Mouse (Mus musculus): ENCODE measurements around the gene Plcb4.
A peak's percentile ranks its signal among the peaks of the same experiment; 100 is the strongest.
"Not testable (repeated sequence)": the region's sequence is repeated elsewhere in the genome, so short reads cannot be mapped to it uniquely, and the experiment has no call there.

Gene Plcb4

GRCm38 (mm10) chr2:135898025-135898424 is 239.2 kb downstream of the Plcb4 start:
- DNase-seq, result no peak

GRCm38 (mm10) chr2:135899931-135900330 is 241.1 kb downstream of the Plcb4 start:
- not testable (repeated sequence) for DNase-seq

DNA sequence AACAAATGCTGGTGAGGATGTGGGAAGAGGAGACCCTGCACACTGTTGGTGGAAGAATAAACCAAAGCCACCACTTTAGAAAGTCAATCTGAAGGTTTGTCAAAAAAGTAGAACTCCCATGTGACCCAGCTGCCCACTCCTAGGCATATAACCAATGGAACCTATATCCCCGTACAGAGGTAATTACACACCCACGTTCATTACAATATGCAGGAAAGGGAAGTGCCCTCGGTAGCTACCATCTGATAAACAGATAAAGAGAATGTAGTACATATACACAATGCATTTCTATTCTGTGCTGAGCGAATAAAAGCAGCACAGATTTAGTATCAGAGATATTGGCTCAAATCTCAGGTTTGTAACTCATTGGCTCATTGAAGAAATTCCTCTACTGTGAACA is 242.2 kb downstream of the Plcb4 start:
- DNase-seq, result no peak

- DNase-seq, result no peak
Measured at GRCm38 (mm10) chr2:135904262-135904661, 245.5 kb downstream of the Plcb4 start.

DNA sequence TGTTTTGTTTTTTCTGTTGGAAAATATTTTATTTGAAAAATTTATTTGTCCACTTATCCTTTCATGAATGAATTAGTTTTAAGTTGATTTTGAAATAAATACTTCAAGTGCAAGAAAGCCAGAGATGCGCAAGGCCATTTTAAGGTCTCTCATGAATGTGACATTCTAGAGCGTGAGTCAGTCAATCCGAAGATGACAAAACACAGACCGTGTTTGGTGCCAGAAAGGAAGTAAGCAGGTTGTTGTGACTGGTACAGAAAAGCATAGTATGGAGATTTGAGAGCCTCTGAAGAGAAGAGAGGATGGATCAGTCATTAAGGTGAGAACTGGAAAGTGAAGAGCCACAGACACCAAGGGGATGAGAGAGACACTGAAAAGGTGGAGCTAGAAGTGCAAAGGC is 246.0 kb downstream of the Plcb4 start:
- no peak for DNase-seq

DNA sequence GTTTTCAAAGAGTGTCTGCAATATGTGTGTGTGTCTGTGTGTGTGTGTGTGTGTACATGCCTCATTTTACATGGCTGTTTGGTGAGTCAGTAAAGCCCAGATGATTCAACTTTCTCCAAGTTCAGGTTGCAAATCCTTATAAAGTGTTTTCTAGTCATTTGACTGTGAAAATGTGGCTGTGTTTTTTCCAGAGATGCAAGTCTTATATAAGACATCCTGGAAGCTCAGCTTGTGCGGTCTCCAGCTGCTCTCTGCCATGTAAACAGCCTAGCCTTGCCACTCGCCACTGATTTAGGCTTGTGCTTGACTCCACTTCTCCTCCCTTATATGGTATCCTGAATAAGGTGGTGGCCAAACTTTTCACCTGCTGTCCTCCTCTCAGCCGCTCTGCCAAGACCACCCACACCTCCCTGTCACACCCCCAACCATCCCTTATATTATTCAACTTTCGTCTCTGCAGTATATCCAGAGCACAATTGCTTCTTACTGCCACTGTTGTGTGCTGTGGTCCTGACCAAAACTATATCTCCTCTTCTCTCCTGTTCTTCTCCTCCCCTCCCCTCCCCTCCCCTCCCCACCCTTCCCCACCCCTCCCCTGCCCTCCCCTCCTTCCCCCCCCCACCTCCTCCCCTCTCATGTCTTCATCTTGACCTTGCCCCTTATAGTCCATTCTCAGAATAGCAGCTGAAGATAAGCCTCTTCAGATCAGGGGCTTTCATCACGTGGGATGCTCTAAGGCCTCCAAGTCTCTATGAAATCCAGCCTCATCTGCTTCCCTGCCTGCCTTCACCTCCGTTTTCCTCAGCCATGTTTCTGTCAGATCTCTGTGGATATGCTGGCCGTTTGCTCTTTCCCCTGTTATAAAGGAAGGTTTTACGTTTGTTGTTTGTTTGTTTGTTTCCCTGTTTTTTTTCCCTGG is 255.8 kb downstream of the Plcb4 start:
- DNase-seq, result no peak

GRCm38 (mm10) chr2:135915928-135916327 is 257.1 kb downstream of the Plcb4 start:
- DNase-seq, result peak; percentile 19

DNA sequence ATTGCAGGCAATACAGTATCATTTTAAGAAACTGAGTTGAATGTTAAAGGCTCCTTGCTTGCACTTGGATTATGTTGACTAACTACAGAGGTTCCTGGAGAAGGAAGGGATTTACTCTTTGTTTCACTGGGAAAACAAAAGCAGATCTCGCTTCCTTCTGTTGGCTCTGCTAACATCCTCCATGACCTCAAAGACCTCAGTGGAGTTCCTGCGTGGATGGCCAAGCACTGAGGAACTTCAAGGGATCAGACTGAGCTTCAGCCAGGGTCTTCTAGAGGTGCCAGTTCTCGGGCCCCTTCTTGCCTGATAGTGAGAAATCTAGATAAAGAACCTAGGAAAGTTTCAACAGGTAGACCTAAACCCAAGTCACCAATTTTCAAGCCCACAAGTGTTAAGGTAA is 258.2 kb downstream of the Plcb4 start:
- no peak for DNase-seq

GRCm38 (mm10) chr2:135918116-135918515 is 259.3 kb downstream of the Plcb4 start:
- no peak for DNase-seq

- DNase-seq, result peak; percentile 12
Measured at GRCm38 (mm10) chr2:135919641-135920040, 260.8 kb downstream of the Plcb4 start.

DNA sequence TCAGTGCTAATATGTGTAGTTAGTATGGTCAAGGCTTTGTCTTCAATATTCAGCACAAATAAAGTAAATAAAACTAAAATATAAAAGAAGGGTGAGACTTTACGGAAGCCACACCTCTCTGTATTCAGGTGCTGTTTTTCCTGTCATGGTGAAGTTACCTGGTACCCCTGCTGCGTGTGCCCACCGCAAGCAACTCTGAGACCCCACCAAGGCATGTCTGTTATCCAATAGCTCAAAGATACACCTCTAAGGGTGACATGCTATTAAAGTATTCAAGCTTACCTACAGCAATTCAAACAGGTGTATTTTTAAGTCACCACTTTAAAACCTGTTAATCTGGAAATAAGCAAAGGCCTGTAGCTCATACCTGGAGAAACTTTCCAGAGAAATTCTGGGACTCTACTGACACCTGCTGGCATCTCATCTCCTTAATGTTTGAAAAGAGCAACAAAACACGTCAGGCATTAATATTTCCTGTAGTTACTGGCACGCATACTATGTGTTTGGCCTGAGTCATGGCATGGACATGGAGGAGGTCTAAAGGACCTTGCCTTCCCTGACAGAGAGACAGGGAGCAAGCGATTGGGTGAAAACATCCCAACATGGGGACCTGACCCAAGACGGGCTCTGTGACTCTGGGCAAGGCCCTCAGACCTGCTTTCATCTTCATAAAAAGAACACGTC is 268.0 kb downstream of the Plcb4 start:
- DNase-seq, result peak; percentile 81

GRCm38 (mm10) chr2:135929021-135929720 is 270.4 kb downstream of the Plcb4 start:
- DNase-seq, result no peak

- DNase-seq, result no peak
Measured at GRCm38 (mm10) chr2:135930696-135931095, 271.9 kb downstream of the Plcb4 start.

DNA sequence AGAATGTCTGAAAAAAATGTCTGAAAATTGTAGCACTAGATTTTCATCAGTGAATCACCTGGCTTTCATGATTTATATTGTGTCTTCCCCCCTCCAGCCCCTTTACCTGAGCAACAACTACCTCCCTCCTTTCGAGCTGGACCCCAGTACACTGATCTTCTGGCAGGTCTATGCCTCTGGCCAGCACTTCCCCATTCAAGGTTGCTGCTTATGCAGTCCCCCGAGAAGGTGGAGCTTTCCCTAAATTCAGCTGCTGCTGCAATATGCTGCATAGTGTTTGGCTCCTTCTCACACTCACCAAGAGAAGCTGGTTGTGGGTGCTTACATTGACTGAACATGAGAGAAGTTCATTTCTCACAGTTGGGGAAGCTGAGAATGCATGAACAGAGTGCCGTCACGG is 273.8 kb downstream of the Plcb4 start:
- no peak for DNase-seq

DNA sequence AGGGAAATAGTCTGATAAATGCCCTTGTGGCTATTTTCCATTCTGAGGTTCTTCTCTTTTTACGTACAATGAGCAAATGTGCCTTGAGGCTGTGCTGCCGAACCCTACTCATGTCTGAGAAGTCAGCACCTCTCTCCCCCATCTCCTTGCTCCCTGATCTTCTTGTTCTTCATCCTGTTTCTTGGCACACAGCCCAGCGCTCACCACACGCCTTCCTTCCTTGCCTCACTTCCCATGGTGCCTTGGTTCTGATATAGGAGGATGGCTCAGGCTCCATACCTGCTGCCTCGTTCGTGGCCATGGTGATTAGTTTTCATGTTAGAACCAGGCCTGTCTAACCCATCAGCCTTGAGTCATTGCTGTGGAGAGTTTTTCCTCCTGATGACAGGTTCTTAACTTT is 277.6 kb downstream of the Plcb4 start:
- DNase-seq, result no peak

- no peak for DNase-seq
Measured at GRCm38 (mm10) chr2:135937646-135938045, 278.8 kb downstream of the Plcb4 start.

GRCm38 (mm10) chr2:135939933-135940332 is 281.1 kb downstream of the Plcb4 start:
- no peak for DNase-seq

- no peak for DNase-seq
Measured at GRCm38 (mm10) chr2:135947839-135948238, 289.0 kb downstream of the Plcb4 start.

DNA sequence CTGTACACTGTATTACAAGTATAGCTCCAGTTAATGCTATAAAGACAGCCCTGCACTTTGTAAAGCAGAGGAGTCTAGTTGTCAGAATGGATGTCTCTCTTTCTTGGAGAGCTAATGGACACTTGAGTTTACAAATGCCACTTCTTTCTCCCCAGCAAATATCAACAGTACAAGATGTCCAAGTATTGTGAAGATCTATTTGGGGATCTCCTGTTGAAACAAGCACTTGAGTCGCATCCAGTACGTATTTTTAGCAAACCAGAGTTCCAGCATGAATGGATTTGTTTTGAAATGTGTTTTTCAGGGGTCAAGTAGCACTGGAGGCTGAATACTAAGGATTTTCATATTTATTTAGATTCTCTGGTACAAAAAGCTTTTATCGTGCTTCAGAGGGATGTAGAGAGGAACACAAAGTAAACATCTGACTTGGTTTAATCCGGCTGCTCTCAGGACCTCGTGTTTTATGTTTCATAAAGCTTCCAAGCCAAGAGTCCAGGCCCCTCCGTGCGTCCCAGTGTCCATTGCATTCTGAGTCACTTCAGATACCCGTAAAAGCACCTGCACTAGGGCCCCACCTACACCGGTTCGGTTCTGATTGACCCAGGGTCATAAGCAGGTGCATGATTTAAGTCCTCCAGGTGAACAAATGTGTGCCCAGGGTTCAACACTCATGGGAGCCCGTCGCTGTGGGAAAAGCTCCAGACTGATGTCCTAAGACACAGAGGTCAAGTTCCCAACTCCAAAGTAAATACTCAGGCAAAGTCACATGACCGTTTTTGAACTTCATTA is 296.1 kb downstream of the Plcb4 start:
- DNase-seq, result peak; percentile 38

DNA sequence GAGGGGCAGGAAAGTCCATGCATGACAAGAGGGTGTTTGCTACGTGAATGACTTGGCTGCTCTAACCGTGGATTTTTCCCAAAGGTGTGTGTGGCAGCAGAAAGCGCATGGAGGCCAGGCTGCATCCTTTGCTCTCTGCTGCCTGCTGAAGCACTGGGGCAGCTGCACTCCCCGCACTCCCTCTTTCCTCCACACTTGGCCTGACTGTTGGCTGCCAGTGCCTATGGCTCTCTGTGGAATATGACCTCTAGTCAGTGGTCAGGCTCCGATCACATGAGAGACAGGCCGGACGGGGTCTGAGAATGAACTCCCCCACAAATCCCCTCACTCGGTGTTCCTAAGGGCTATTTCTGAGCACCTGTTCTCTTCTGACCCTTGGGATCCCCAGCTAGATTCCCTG is 297.0 kb downstream of the Plcb4 start:
- DNase-seq, result peak; percentile 37

- peak; percentile 80 for DNase-seq
Measured at GRCm38 (mm10) chr2:135957689-135958088, 298.9 kb downstream of the Plcb4 start.

DNA sequence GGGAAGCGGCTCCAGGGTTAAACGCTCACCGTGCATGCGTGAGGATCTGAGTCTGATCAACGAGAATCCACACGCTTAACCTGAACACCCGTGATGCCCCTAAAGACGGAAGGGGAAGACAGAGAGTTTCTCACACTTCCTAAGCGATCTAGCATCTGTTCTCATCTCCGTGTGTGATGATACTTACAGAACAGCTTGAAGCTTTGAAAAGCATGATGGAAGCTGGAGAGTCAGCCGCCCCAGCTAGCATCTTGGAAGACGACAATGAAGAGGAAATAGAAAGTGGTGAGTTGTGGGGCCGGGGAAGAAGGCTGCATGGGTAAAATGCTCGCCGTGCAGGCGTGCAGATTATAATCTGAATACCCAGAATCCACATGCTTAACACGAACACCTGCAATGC is 299.6 kb downstream of the Plcb4 start:
- DNase-seq, result no peak

GRCm38 (mm10) chr2:135963089-135963488 is 304.3 kb downstream of the Plcb4 start:
- no peak for DNase-seq
